Mouse (Mus musculus): ENCODE measurements at regions not wholly inside any gene's neighbourhood (a gene's known extent, or its start where the extent isn't known, plus 50 kb on each side); places are given as distances from the start of the nearest gene placed in this dataset.
A peak's percentile ranks its signal among the peaks of the same experiment; 100 is the strongest.

DNA sequence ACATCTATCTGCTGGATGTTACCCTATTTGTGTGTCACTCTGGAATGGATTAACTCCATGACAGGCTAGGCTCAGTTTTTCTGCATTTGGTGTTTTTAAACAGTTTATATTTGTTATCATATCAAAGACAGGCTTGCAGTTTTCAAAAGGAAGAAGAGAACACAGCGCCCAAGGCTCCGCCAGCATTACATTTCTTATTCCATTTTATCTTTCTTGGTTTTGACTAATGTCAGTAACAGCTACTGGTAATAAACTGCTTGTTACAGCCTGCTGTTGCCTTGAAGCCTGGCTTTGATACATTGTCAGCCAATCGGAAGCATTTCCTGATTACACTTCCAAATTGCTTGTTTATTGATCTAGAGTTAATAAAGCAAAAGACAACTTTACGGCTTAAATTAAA, 219.4 kb upstream of the Mdfic start:
- DNase-seq = no peak

DNA sequence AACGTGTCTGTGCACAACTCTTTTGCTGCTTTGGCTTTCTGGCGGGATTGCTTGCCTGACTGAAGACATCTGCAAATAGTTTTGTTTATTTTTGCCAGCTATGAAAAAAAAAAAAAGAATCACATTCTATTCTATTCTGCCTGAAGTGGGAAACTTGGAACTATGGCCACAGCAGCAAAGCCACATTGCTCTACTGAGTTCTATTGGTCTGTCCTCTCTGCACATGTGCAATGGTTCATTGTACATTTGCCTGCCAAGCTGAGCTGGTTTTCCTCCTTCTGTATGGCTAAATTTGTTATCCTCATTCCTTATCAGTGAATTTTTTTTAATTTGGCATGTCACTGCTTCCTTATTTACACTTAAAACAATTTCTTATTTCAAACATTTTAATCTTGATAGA, 211.1 kb upstream of the Mdfic start:
- DNase-seq = no peak

- DNase-seq = no peak
These were observed 183.2 kb upstream of the Mdfic start for GRCm38 (mm10) chr6:15537279-15537678.

- DNase-seq = no peak
These were observed 178.5 kb upstream of the Mdfic start for GRCm38 (mm10) chr6:15541969-15542368.

DNA sequence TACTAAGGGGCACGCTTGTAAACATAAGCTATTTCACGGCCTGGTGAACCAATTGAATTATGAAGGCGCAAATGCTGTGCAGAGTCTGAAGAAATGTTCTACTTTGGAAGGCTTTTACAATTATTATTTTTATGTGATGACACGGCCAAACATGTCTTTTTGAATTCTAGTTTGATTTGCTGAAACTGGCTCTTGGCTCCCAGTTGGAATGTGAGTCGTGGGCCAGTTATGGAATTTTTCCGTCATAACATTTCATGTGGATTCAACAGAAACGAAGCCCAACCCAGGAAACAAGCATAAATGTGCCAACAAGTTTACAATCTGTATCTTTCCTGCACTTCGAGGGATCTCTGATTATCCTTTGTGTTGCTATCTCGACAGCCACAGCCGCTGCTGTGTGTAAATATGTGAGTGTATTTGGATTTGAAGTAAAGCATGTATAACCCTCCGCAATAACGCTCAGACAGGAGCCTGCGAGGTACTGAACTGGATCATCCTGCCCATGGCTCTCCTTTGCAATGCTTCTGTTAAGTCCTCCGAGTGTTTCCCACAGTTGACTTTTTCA, 176.9 kb upstream of the Mdfic start:
- DNase-seq = no peak

DNA sequence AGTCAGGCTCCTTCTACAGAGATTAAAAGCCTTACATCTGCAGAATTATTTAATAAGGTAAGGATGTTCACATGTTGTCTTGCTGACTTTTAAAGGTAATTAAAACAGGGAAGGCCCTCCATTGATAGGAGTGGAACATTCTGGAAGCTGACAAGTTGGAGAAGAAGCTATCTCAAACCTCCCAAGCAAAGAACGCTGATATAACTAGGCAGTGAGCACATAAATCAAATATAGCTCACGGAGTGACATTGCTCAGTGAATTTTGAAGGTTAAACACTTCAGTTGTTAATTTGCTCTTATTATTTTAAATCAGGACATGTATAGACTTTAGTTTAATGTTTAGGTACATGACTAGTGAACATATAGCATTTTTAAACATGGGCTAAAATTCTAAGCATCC, 171.6 kb upstream of the Mdfic start:
- DNase-seq = no peak

- DNase-seq = peak in 1 of 2 experiments; percentile 7
These were observed 127.7 kb upstream of the Mdfic start for GRCm38 (mm10) chr6:15592780-15593179.

DNA sequence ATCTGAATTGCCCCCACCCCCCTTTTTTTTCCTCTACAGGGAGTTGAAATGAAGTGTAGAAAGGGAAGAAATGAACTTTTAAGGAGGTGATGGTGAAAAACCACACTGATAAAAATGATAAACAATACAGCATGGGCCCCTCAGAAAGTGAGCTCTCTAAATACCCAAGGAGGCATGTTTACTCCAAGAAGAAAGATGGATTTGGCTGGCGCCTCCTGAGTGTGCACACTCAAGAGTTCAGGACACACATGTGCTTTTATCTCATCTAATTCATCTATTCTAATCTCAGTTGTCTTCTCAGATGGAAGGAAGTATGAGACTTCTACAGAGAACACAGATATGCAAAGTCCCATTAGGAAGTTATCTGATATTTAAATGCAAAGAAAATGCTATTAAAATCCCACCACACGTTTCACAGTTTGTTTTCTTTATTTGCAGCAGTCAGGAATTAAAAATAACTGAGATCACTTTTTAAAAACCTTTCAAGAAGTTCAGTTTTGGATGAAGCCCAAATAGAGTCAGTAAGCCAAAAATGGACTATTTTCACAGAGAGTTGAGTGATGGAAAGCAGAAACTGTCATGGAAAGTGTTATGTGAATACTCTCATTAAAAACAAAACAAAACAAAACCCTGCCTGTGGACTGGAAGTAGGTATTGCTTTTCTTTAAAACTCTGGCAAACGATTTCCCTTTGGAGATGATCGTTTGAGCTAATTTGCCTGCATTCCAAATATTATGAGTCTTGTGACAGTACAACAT, 123.1 kb upstream of the Mdfic start:
- DNase-seq = no peak

- no peak for DNase-seq
These were observed 110.3 kb upstream of the Mdfic start for GRCm38 (mm10) chr6:15610208-15610607.

DNA sequence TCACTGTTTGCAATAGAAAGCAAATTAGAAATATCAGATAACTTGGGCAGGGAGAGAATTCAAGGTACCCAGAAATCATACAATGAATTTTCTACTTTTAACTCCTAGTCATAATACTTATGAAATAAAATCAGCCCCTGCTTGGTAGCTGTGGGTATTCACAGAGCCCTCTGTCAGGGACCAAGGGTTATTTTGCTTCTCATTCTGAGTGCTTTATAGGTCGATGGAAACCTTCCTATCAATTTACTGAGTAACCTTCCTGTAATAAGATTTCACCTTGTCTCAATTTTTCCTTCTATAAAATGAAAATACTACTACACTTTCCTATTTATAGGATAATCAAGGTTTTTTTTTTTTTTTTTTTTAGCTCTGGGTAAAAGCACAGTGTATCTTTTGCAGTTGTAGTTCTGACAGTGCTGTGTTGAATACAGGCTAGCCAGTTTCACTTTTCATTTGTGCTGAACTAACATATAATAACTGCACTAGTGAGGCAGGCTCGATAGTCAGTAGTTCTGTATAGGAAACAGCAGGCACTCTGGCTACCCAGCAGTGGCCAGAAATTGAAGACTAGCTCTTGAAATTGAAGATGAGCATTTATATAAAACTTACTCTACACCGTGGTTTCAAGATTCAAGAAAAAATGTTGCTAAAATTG, 94.4 kb upstream of the Mdfic start:
- DNase-seq = no peak

- no peak for DNase-seq
These were observed 81.9 kb upstream of the Mdfic start for GRCm38 (mm10) chr6:15638548-15638947.

GRCm38 (mm10) chr6:15639378-15639777, 81.1 kb upstream of the Mdfic start:
- no peak for DNase-seq

DNA sequence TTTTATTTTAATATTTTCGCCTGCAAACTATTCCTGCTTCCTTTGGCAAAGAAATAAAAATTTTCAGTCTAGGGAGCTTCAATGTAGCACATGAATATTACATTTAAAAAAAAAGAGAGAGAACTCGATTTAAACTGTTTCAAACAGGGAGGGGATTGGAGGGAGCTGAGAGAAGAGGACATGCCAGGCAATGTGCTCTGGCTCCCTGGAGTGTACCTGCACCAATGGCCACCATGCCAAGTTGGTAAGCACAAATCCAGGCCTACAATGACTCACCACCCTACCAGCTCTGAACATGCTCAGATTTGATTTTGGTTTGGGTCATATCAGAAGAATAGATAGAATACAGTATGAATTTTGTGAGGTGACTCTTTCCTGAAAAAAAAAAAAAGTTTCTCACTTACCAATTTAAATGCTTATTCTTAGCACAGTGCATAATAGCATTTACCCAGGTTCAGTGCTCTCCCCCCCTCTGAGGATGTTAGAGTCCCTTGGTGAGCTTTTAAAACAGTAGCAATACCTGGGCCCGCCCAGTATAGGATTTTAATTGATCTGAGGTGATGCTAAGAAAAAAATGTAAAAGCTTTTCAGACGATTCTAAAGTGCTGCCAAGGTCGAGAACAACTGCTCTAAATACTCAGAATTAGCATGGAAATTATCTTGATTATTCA, 80.5 kb upstream of the Mdfic start:
- DNase-seq = no peak

DNA sequence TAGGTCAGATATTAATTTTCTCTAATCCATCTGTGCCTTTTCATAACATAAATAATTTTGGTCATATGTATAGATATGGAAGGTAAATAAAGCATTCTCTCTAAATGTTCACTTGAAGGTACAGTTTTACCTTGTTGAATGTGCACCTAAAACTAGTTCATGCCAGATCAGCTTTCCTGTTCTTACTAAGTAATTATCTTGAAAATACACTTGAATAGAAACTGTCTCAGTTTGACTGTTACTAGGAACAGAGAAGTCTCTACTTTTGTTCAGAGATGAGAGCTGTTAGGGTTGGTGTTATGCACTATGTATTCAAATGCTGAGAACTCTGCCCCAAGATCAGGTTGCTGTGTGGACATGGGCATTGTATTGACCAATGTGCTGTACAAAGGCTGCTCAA, 76.2 kb upstream of the Mdfic start:
- no peak for DNase-seq

- DNase-seq = no peak
These were observed 73.0 kb upstream of the Mdfic start for GRCm38 (mm10) chr6:15647499-15647898.
